Mouse (Mus musculus): ENCODE data around the gene Tnfsf18. TPM values are rescaled to one million over a fixed set of nuclear protein-coding genes. Genes with fewer than 3 reads are reported as not detected.

The Tnfsf18 gene
- polyA plus RNA-seq, 1 experiment, result not detected

- Histone ChIP-seq H3K4me3 (ENCODE audit: insufficient read depth, low read depth, low read length) (no peak overlapping the region), H3K4me1 (ENCODE audit: control insufficient read depth, insufficient read depth, insufficient read length, low read length) (peaks cover 2% of the 10 kb centered on the region; the same call in 1 of the 2 replicates), H3K27ac (replicated peaks; ENCODE audit: low read depth, low read length) (no peak overlapping the region)
These were observed 22.9 kb downstream of the Tnfsf18 start for GRCm38 (mm10) chr1:161517355-161517754.

DNA sequence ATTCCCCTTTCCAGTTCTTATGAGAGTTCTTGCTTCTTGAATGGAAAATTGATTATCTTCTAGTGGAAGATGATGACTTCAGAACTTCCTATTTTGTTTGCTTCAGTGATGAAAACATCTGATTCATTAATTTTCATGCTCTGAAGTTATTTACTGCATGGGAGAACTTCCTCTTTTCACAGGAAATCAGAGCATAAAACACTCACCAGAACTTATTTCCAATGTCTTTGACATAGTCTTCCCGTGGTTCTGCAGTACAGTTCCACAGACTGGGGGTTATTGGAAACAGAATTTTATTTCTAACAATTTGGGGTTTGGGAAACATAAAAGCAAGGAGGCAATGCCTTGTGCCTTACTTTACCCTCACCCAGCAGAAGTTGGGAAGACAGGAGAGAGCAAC, 25.8 kb downstream of the Tnfsf18 start:
- Histone ChIP-seq H3K4me1 (ENCODE audit: control insufficient read depth, insufficient read depth, insufficient read length, low read length) (peaks cover 2% of the 10 kb centered on the region; the same call in 1 of the 2 replicates), H3K4me3 (ENCODE audit: insufficient read depth, low read depth, low read length) (no peak overlapping the region), H3K27ac (replicated peaks; ENCODE audit: low read depth, low read length) (peak overlapping the region; percentile 34; the same call in 1 of the 2 replicates)

DNA sequence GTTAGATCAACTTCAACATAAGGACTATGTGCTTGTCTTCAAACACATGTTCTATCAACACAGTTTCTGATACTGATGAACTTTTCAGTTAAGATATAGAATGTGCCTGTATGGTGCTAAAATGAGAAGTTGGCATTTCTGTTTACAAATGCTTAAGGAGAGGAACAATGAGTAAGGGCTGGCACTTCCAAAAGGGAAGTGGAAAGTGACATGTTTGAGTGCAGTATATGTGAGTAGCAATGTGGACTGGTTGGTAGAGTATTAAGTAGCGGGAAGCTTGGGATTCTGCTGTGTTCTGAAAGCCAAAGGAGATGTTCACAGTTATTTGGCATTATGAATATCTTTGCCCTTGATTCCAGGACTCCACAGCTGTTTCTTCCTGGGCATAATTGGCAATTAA, 33.7 kb downstream of the Tnfsf18 start:
- Histone ChIP-seq H3K4me1 (ENCODE audit: control insufficient read depth, insufficient read depth, insufficient read length, low read length) (no peaks in the 10 kb centered on the region), H3K27ac (replicated peaks; ENCODE audit: low read depth, low read length) (no peak overlapping the region), H3K4me3 (ENCODE audit: insufficient read depth, low read depth, low read length) (no peak overlapping the region)

DNA sequence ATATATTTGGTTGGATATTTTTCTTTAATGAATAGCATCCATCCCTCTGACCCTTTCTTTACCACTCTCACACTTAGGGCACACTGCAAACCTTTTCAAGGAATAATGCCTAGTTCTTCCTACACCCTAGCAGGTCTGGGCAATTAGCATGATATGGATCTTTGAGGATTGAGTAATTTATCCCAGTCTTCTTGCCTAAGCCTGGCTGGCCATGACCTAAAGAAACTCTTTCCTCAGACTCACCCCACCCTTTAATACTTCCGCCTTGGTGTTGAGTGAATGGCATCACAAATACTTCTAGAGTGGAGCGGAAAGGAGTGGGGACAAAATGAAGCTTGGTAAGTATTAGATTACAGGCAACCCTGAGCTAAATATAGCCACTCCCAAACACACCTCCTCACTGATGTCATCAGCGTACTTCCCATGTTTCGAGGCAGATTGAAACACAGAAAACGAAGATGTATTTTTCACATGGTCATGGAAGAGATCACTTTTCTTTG, 56.2 kb downstream of the Tnfsf18 start:
- Histone ChIP-seq H3K4me1 (ENCODE audit: control insufficient read depth, insufficient read depth, insufficient read length, low read length) (no peaks in the 10 kb centered on the region), H3K4me3 (ENCODE audit: insufficient read depth, low read depth, low read length) (no peak overlapping the region), H3K27ac (replicated peaks; ENCODE audit: low read depth, low read length) (no peak overlapping the region)

DNA sequence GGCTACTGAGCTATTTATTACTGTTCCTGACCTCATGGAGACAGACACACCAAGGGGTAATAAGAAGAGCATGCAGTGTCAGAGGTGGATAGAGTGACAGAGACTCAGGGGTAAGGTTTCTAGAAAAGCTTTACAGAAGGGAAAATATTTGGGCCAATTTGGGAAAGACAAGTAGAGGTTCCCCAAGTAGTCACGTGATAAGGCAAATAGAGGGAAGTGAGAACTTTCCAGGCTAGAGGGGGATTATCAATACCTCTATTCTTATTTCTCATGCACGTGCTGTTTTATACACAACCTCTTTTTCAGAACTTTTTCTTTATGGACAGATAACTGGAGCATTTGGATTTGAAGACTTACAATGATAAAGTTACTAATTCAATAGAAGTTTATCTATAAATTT, 57.6 kb downstream of the Tnfsf18 start:
- no peak overlapping the region for H3K4me3 ChIP-seq (ENCODE audit: insufficient read depth, low read depth, low read length)
- H3K27ac ChIP-seq (replicated peaks; ENCODE audit: low read depth, low read length), result no peak overlapping the region
- H3K4me1 ChIP-seq (ENCODE audit: control insufficient read depth, insufficient read depth, insufficient read length, low read length), result no peaks in the 10 kb centered on the region

Other genes with a start within 250 kb of the Tnfsf18 start
- 268 and 347 TPM in 2 replicates for gene Prdx6, start 243.4 kb upstream of the Tnfsf18 start, polyA plus RNA-seq (2012; ENCODE audit: insufficient read depth, insufficient read length, missing spikeins)
- not detected in 2 replicates for gene Tnfsf4, start 99.2 kb upstream of the Tnfsf18 start, polyA plus RNA-seq (2012; ENCODE audit: insufficient read depth, insufficient read length, missing spikeins)